Mouse (Mus musculus) MEL (cell line): ENCODE measurements around the gene Stat4. TPM values are rescaled to one million over a fixed set of nuclear protein-coding genes. Genes with fewer than 3 reads are reported as not detected.

Experiments
- DNase-seq: peaks from one replicate; pipeline ENCODE4 v3.0.0; 2011; ENCODE audit warnings: low read depth, low spot score
- H3K27ac ChIP-seq: 2 replicates; pipeline ENCODE4 v1.5.1; 2012; ENCODE audit warnings: low read depth, mild to moderate bottlenecking, control low read depth, low read length, moderate library complexity; ENCODE audit not compliant: control insufficient read depth
- H3K27me3 ChIP-seq, 2 experiments: fragments of 150-350 bp in 1 of 2; sonication (generic) in 1 of 2; 2 replicates each; pipeline ENCODE4 v1.6.1; 2012; ENCODE audit warnings: low read length in 2 of 2, mild to moderate bottlenecking in 2 of 2, improper control_type of control experiment in 1 of 2, moderate library complexity in 1 of 2; ENCODE audit not compliant: insufficient read depth in 2 of 2, control insufficient read depth in 1 of 2
- H3K36me3 ChIP-seq, 2 experiments: 2 replicates each; pipeline ENCODE4 v1.6.1; 2012 to 2014; ENCODE audit warnings: low read length in 2 of 2, improper control_type of control experiment in 1 of 2, inconsistent platforms in 1 of 2, mild to moderate bottlenecking in 1 of 2; ENCODE audit not compliant: insufficient read depth in 2 of 2, control insufficient read depth in 1 of 2
- H3K4me1 ChIP-seq, 2 experiments: fragments of 150-350 bp in 1 of 2; sonication (generic) in 1 of 2; 2 replicates each; pipeline ENCODE4 v1.6.1; 2012; ENCODE audit warnings: low read length in 2 of 2, improper control_type of control experiment in 1 of 2, mild to moderate bottlenecking in 1 of 2; ENCODE audit not compliant: insufficient read depth in 2 of 2, control insufficient read depth in 1 of 2
- H3K4me3 ChIP-seq, 2 experiments: fragments of 150-350 bp in 1 of 2; sonication (generic) in 1 of 2; 2 replicates each; pipeline ENCODE4 v1.5.1; 2012; ENCODE audit warnings: low read depth in 2 of 2, low read length in 2 of 2, mild to moderate bottlenecking in 2 of 2, moderate library complexity in 2 of 2, control low read depth in 1 of 2, improper control_type of control experiment in 1 of 2; ENCODE audit not compliant: control insufficient read depth in 1 of 2, insufficient read depth in 1 of 2
- H3K79me2 ChIP-seq: 2 replicates; pipeline ENCODE4 v1.6.1; 2012; ENCODE audit warnings: mild to moderate bottlenecking, low read length, moderate library complexity; ENCODE audit not compliant: control insufficient read depth, poor library complexity, insufficient read depth
- H3K9ac ChIP-seq: 2 replicates; pipeline ENCODE4 v1.6.1; 2012; ENCODE audit warnings: low read depth, mild to moderate bottlenecking, control low read depth, low read length, moderate library complexity; ENCODE audit not compliant: control insufficient read depth, poor library complexity, severe bottlenecking
- H3K9me3 ChIP-seq: fragments of 150-350 bp; sonication (generic); replicated peaks from 2 replicates; pipeline ENCODE4 v1.6.1; 2012; ENCODE audit warnings: mild to moderate bottlenecking, low read length, improper control_type of control experiment, moderate library complexity; ENCODE audit not compliant: insufficient read depth
- CTCF ChIP-seq, 3 experiments: IDR thresholded peaks in 2 of 3; conservative IDR thresholded peaks in 1 of 3; 2 replicates each; pipeline ENCODE4 v1.5.1; 2011 to 2012; ENCODE audit warnings: low read length in 3 of 3, low read depth in 2 of 3, mild to moderate bottlenecking in 2 of 3, improper control_type of control experiment in 1 of 3, inconsistent platforms in 1 of 3, mixed read lengths in 1 of 3, moderate library complexity in 1 of 3; ENCODE audit not compliant: control insufficient read depth in 1 of 3, insufficient read depth in 1 of 3, poor library complexity in 1 of 3, severe bottlenecking in 1 of 3
- ETS1 ChIP-seq: IDR thresholded peaks from 2 replicates; pipeline ENCODE4 v1.6.1; 2012; ENCODE audit warnings: low read depth, mild to moderate bottlenecking, inconsistent platforms, low read length, improper control_type of control experiment, moderate library complexity
- HCFC1 ChIP-seq: IDR thresholded peaks from 2 replicates; pipeline ENCODE4 v1.6.1; 2012; ENCODE audit warnings: low read depth, mild to moderate bottlenecking, inconsistent platforms, low read length, improper control_type of control experiment, moderate library complexity
- MAZ ChIP-seq: IDR thresholded peaks from 2 replicates; pipeline ENCODE4 v1.6.1; 2012; ENCODE audit warnings: low read depth, mild to moderate bottlenecking, inconsistent platforms, low read length, improper control_type of control experiment
- MYB ChIP-seq: IDR thresholded peaks from 2 replicates; pipeline ENCODE4 v1.6.1; 2011; ENCODE audit warnings: mild to moderate bottlenecking, low read depth, low read length, improper control_type of control experiment
- MYC ChIP-seq: IDR thresholded peaks from 2 replicates; pipeline ENCODE4 v1.6.1; 2011; ENCODE audit warnings: low read depth, mild to moderate bottlenecking, low read length, improper control_type of control experiment, moderate library complexity
- NELFE ChIP-seq: IDR thresholded peaks from 2 replicates; pipeline ENCODE4 v1.6.1; 2011; ENCODE audit warnings: low read depth, low read length, improper control_type of control experiment
- POLR2A ChIP-seq, 2 experiments: IDR thresholded peaks; 2 replicates each; pipeline ENCODE4 v1.6.1; 2011 to 2012; ENCODE audit warnings: low read length in 2 of 2, mild to moderate bottlenecking in 2 of 2, control low read depth in 1 of 2, improper control_type of control experiment in 1 of 2, low read depth in 1 of 2, moderate library complexity in 1 of 2; ENCODE audit not compliant: control insufficient read depth in 1 of 2, insufficient read depth in 1 of 2, poor library complexity in 1 of 2
- SMC3 ChIP-seq: IDR thresholded peaks from 2 replicates; pipeline ENCODE4 v1.6.1; 2011; ENCODE audit warnings: low read depth, low read length, improper control_type of control experiment
- TAL1 ChIP-seq: IDR thresholded peaks from 2 replicates; pipeline ENCODE4 v1.6.1; 2012; ENCODE audit warnings: mild to moderate bottlenecking, inconsistent platforms, low read length, moderate library complexity, mixed read lengths
- TBP ChIP-seq: IDR thresholded peaks from 2 replicates; pipeline ENCODE4 v1.8.0; 2011; ENCODE audit warnings: low read depth, low read length, improper control_type of control experiment
- TCF12 ChIP-seq: IDR thresholded peaks from 2 replicates; pipeline ENCODE4 v1.6.1; 2014; ENCODE audit warnings: low read depth, mild to moderate bottlenecking, inconsistent platforms, low read length, improper control_type of control experiment, moderate library complexity
- UBTF ChIP-seq: IDR thresholded peaks from 2 replicates; pipeline ENCODE4 v1.6.1; 2012; ENCODE audit warnings: low read depth, mild to moderate bottlenecking, inconsistent platforms, low read length, improper control_type of control experiment, moderate library complexity, borderline replicate concordance; ENCODE audit not compliant: insufficient read depth
- USF2 ChIP-seq, 2 experiments: IDR thresholded peaks; 2 replicates each; pipeline ENCODE4 v1.6.1; 2011 to 2012; ENCODE audit warnings: improper control_type of control experiment in 2 of 2, low read length in 2 of 2, borderline replicate concordance in 1 of 2, inconsistent platforms in 1 of 2, low read depth in 1 of 2, mild to moderate bottlenecking in 1 of 2; ENCODE audit not compliant: insufficient read depth in 1 of 2
- ZC3H11A ChIP-seq: IDR thresholded peaks from 2 replicates; pipeline ENCODE4 v1.6.1; 2012; ENCODE audit warnings: low read depth, mild to moderate bottlenecking, inconsistent platforms, low read length, improper control_type of control experiment
- ZMIZ1 ChIP-seq: IDR thresholded peaks from 2 replicates; pipeline ENCODE4 v1.6.1; 2012; ENCODE audit warnings: low read depth, mild to moderate bottlenecking, inconsistent platforms, low read length, improper control_type of control experiment, moderate library complexity
- polyA plus RNA-seq, 2 experiments: library from polyadenylated mRNA; stranded (reverse) in 1 of 2; unstranded in 1 of 2; fragments of >175 nt in 1 of 2; fragments of >200 nt in 1 of 2; gene quantifications; 2 replicates each; pipeline versions ENCODE4 v1.2.1 to v1.2.4; 2012; ENCODE audit warnings: low replicate concordance in 2 of 2, low read depth in 1 of 2; ENCODE audit not compliant: insufficient read length in 2 of 2, insufficient read depth in 1 of 2, missing spikeins in 1 of 2
- total RNA-seq: library from RNA; depleted of rRNA; stranded (reverse); fragments of 300-350 nt; gene quantifications from 2 replicates; pipeline ENCODE4 v1.2.3, GENCODE M21; 2012

The Stat4 gene
- total and polyA plus RNA-seq, 3 experiments, result not detected

- H3K27ac ChIP-seq, result no peak overlapping the region
- no peaks in the 10 kb centered on the region for H3K4me1 ChIP-seq
- H3K36me3 ChIP-seq, result no peaks in the 10 kb centered on the region
- TF ChIP-seq NELFE (no peak), ZC3H11A (no peak), MAZ (no peak), HCFC1 (no peak), ZMIZ1 (no peak), CTCF (IDR thresholded peaks at IDR 0.05 in 2 of 3, conservative IDR thresholded peaks at IDR 0.05 in 1 of 3; ENCODE audit: control insufficient read depth in 1 of 3, insufficient read depth in 1 of 3, low read depth in 2 of 3, low read length in 3 of 3, poor library complexity in 1 of 3, severe bottlenecking in 1 of 3) (no peak), MYC (no peak), ETS1 (no peak), UBTF (no peak), USF2 (IDR thresholded peaks at IDR 0.05; ENCODE audit: borderline replicate concordance in 1 of 2, insufficient read depth in 1 of 2, low read depth in 1 of 2, low read length in 2 of 2) (no peak), MYB (no peak), TAL1 (no peak), POLR2A (IDR thresholded peaks at IDR 0.05; ENCODE audit: control insufficient read depth in 1 of 2, insufficient read depth in 1 of 2, low read depth in 1 of 2, low read length in 2 of 2, poor library complexity in 1 of 2) (no peak), TCF12 (no peak), SMC3 (no peak)
- no peak overlapping the region for H3K4me3 ChIP-seq
- DNase-seq, result no peak
- H3K9me3 ChIP-seq, result no peaks in the 10 kb centered on the region
- H3K27me3 ChIP-seq, result no peaks in the 10 kb centered on the region
- H3K79me2 ChIP-seq, result no peaks in the 10 kb centered on the region
- H3K9ac ChIP-seq, result no peak overlapping the region
Observed at GRCm38 (mm10) chr1:52011227-52011626, 24.3 kb downstream of the Stat4 start.

DNA sequence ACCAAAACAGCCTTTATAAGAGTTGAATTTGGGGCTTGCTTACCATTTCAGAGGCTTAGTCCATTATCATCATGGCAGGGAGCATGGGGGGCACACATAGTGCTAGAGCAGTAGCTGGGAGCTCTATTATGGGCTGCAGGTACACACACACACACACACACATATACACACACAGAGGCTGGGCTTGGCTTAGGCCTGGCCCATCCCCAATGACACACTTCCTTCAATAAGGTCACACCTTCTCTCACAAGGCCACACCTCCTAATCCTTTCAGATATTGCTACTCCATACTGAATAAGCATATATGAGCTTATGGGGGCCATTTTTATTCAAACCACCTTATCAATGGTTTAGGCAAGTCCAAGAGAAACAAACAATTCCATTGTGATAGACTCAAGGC, 25.3 kb downstream of the Stat4 start:
- Histone ChIP-seq H3K27ac (no peak overlapping the region), H3K36me3 (no peaks in the 10 kb centered on the region), H3K4me3 (no peak overlapping the region), H3K4me1 (no peaks in the 10 kb centered on the region), H3K9ac (no peak overlapping the region), H3K9me3 (no peaks in the 10 kb centered on the region), H3K27me3 (no peaks in the 10 kb centered on the region), H3K79me2 (no peaks in the 10 kb centered on the region)
- no peak for DNase-seq
- no peak for TF ChIP-seq MAZ

- H3K9ac ChIP-seq, result no peak overlapping the region
- H3K36me3 ChIP-seq, result no peaks in the 10 kb centered on the region
- no peak for TF ChIP-seq MYC
- no peak for TF ChIP-seq ETS1
- no peak for TF ChIP-seq MYB
- no peak for TF ChIP-seq TAL1
- TF ChIP-seq CTCF (IDR thresholded peaks at IDR 0.05 in 2 of 3, conservative IDR thresholded peaks at IDR 0.05 in 1 of 3; ENCODE audit: control insufficient read depth in 1 of 3, insufficient read depth in 1 of 3, low read depth in 2 of 3, low read length in 3 of 3, poor library complexity in 1 of 3, severe bottlenecking in 1 of 3), result no peak
- no peak for TF ChIP-seq USF2 (IDR thresholded peaks at IDR 0.05; ENCODE audit: borderline replicate concordance in 1 of 2, insufficient read depth in 1 of 2, low read depth in 1 of 2, low read length in 2 of 2)
- no peak for TF ChIP-seq TBP
- DNase-seq, result no peak
- H3K79me2 ChIP-seq, result no peaks in the 10 kb centered on the region
- H3K9me3 ChIP-seq, result no peaks in the 10 kb centered on the region
- no peak overlapping the region for H3K4me3 ChIP-seq
- H3K27ac ChIP-seq, result no peak overlapping the region
- no peaks in the 10 kb centered on the region for H3K4me1 ChIP-seq
- no peaks in the 10 kb centered on the region for H3K27me3 ChIP-seq
Observed at GRCm38 (mm10) chr1:52012757-52013156, 25.8 kb downstream of the Stat4 start.
